Mouse (Mus musculus) bone marrow, adult 2 months (tissue): ENCODE data around the gene Polr3e. TPM values are rescaled to one million over a fixed set of nuclear protein-coding genes. Genes with fewer than 3 reads are reported as not detected.
"Not testable (repeated sequence)": the region's sequence is repeated elsewhere in the genome, so short reads cannot be mapped to it uniquely, and the experiment has no call there.

ENCODE experiments used
- H3K27ac ChIP-seq: fragments of 200-500 bp; 2 replicates; pipeline ENCODE4 v1.5.1; 2012; ENCODE audit warnings: low read depth, mild to moderate bottlenecking, control low read depth, inconsistent platforms, low read length; ENCODE audit not compliant: control insufficient read depth, poor library complexity, insufficient read depth
- H3K4me1 ChIP-seq: fragments of 200-500 bp; 2 replicates; pipeline ENCODE4 v1.6.1; 2011; ENCODE audit warnings: low read length; ENCODE audit not compliant: control insufficient read depth, insufficient read depth
- H3K4me3 ChIP-seq: fragments of 200-500 bp; replicated peaks from 2 replicates; pipeline ENCODE3; 2011; ENCODE audit warnings: mild to moderate bottlenecking, low read depth, low read length, control low read depth; ENCODE audit not compliant: control insufficient read depth
- CTCF ChIP-seq: fragments of 200-500 bp; IDR thresholded peaks from 2 replicates; pipeline ENCODE4 v1.5.1; 2011; ENCODE audit warnings: low read length, control low read depth; ENCODE audit not compliant: control insufficient read depth, insufficient read depth
- POLR2A ChIP-seq: fragments of 200-500 bp; IDR thresholded peaks from 2 replicates; pipeline ENCODE4 v1.6.1; 2011; ENCODE audit warnings: low read depth, mild to moderate bottlenecking, control low read depth, low read length, borderline replicate concordance; ENCODE audit not compliant: control insufficient read depth
- WGBS: fragments of 180-500 bp; shearing (Covaris S2); methylation state at CpG from one replicate; pipeline ENCODE4 v1.1.7; 2018; 5-methylcytosine and 5-hydroxymethylcytosine counted together
- polyA plus RNA-seq: library from polyadenylated mRNA; stranded (reverse); fragments of >200 nt; gene quantifications from 2 replicates; pipeline ENCODE4 v1.2.4, GENCODE M21; 2011; ENCODE audit warnings: low replicate concordance; ENCODE audit not compliant: missing spikeins, insufficient read depth, insufficient read length

Polr3e gene
- polyA plus RNA-seq, 1 experiment = 14.2 TPM

DNA sequence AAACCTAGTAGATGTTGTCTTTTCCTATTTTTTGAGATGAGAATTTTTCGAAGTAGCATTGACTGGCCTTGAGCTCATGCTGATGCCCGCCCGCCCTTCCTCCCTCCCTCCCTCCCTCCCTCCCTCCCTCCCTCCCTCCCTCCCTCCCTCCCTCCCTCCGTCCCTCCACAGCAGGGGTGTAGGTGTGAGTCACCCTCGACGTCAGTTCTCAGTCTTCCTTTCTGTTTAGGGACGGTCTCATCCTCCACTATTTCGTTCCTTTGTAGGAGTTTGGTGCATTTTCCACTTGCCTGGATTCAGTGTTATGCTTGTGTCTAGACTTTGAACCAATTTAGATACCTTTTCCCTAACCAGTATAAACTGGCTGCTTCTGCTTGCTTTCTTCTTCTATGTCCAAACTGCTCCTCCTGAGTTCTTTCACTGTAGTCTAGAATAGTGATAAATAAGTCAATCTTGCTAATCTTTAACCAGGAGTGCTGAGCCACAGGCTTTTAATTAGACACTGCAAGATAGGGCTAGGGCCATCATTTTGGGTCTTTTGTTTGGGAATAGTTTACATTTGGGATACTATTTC lies 26.5 kb downstream of the Polr3e start:
- no peaks in the 10 kb centered on the region for H3K4me1 ChIP-seq
- 66% methylated on average over 7 of the region's 8 CpGs for WGBS
- H3K4me3 ChIP-seq = no peak overlapping the region
- no peak overlapping the region for H3K27ac ChIP-seq
- TF ChIP-seq POLR2A (no peak), CTCF (no peak)

DNA sequence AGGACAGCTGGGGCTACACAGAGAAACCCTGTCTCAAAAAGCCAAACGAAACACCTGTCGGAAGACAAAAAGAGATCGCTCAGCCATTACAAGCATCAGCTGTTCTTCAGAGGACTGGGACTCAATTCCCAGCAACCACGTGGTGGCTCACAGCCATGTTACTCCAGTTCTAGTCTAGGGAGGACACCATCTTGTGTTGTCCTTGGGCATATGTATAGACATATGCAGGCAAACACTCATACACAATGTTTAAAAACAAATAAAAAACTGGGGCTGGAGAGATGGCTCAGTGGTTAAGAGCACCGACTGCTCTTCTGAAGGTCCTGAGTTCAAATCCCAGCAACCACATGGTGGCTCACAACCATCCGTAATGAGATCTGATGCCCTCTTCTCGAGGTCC lies 36.0 kb downstream of the Polr3e start:
- H3K4me1 ChIP-seq, H3K4me3 ChIP-seq, H3K27ac ChIP-seq: not testable (repeated sequence)
- WGBS = 87% methylated on average over 7 of the region's 7 CpGs

DNA sequence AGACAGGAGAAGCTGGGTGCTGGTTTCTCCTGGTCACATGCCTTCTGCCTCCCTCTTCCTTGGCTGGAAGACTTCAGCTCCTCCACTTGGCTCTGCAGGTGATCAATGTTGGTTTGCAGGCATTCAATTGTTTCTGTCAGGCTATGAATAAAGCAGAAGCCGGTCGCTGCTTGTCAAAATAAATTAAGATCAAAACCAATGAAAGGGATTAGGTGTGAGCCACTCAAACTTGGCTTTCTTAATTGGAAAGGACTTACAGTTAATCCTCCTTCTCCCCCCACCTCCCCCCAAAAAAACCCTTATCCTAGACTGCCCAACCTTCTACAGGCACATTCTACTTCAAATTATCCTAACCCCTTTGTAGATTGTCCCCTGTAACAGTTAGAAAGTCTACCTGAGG lies 42.6 kb downstream of the Polr3e start:
- Histone ChIP-seq H3K4me3 (no peak overlapping the region), H3K4me1 (no peaks in the 10 kb centered on the region), H3K27ac (no peak overlapping the region)
- TF ChIP-seq POLR2A (no peak), CTCF (no peak)
- WGBS = 90% methylated on average over 2 of the region's 2 CpGs

DNA sequence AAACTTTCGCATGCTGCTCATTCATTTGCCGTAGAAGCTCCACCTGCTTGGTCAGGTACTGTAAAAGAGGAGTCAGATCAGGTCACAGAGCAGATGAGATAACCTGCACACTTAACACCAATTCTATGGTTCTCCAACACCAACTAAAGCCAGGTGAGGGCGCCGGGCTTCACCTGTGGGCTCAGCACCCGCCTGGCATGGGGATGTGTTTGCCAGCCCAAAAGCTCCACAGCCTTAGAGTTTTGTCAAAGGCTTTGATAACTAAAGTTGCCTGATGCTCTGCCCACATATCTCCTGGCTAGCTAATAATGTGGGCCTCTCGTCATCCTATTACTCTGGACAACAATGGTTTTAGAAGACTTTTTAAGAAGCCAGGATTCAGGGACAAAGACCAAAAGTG lies 43.1 kb downstream of the Polr3e start:
- TF ChIP-seq POLR2A = no peak
- no peak for TF ChIP-seq CTCF
- 84% methylated on average over 6 of the region's 6 CpGs for WGBS
- no peak overlapping the region for H3K27ac ChIP-seq
- H3K4me3 ChIP-seq = no peak overlapping the region
- H3K4me1 ChIP-seq = no peaks in the 10 kb centered on the region

DNA sequence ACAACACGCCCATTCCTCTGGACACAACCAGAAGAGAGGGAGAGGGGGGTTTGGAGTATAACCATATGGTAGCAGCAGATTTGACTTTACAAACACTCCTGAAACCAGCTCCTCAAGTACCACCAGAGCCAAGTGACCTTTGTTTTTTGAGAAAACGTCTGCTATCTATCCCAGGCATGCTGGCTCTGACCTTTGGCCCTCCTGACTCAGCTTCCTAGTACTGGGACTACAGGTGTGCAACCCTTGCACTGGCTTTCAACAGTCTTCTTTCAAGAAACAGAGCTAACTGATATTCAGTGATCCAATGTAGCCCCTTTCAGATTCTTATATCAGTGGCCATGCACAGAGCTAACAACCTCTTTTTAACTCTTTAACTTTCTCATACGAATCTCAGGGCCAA lies 44.3 kb downstream of the Polr3e start:
- TF ChIP-seq POLR2A (no peak), CTCF (no peak)
- H3K4me1 ChIP-seq = no peaks in the 10 kb centered on the region
- WGBS = 78% methylated on average over 3 of the region's 3 CpGs
- no peak overlapping the region for H3K27ac ChIP-seq
- H3K4me3 ChIP-seq = no peak overlapping the region

DNA sequence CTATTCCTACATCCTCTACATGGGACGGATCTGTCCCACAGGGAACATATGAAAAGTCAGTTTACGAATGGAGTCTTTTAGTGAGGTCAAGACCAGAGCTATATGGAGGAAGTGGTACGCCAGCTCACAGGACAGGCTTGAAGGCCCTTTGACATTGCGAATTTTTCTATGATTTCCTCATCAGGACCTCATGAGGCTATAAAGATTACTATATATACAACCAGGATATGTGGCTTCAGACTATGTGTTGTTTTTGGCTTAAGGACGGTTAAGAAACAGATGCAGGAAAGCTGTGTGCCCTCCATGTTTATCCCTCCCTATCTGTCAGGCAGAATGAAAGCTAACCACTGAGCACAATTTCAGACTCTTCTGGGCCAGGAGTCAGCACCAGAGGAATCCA lies 45.6 kb downstream of the Polr3e start:
- no peak overlapping the region for H3K4me3 ChIP-seq
- TF ChIP-seq CTCF (no peak), POLR2A (no peak)
- no peaks in the 10 kb centered on the region for H3K4me1 ChIP-seq
- WGBS = 67% methylated on average over 5 of the region's 5 CpGs
- H3K27ac ChIP-seq = no peak overlapping the region

DNA sequence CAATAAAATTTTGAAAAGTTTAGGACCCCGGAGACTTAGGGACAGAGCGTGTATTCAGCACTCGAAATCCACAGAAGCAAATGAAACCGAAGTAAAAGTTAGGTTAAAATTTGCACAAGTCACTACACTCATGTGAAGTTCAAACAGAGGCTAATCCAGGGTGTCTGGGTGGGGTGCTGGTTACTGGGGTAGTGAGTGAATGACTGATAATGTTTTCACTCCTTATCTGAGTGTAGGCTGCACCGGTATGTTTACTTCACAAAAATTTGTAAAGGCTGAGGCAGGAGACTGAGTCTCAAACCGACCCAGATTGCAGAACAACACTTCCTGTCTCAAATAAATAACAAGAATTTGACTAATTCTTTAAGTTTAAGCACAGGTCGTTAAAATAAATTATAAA lies 51.7 kb downstream of the Polr3e start:
- Histone ChIP-seq H3K4me1 (no peaks in the 10 kb centered on the region; the same call in 1 of the 2 replicates), H3K27ac (no peak overlapping the region), H3K4me3 (no peak overlapping the region)
- no peak for TF ChIP-seq CTCF
- TF ChIP-seq POLR2A = no peak
- WGBS = 56% methylated on average over 7 of the region's 7 CpGs

DNA sequence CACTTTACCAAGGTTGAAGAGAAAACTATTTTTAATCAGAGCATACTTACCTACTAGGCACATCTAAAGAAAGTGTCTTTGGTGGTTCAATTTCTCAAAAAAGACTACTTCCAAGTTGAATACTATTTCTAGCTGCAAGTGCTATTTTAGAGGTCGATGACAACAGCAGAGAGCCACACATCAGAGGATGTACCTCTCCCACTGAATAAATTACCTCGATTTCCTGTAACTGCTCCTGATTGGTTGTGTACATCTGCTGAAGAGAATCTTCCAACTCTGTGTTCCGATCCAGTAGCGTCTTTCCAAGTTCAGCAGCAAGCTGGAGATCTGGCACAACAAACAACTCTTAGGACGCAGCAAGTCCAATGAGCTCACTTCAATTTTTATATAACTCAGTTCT lies 52.6 kb downstream of the Polr3e start:
- 82% methylated on average over 5 of the region's 5 CpGs for WGBS
- H3K27ac ChIP-seq = no peak overlapping the region
- H3K4me3 ChIP-seq = no peak overlapping the region
- no peaks in the 10 kb centered on the region; the same call in 1 of the 2 replicates for H3K4me1 ChIP-seq
- TF ChIP-seq POLR2A (no peak), CTCF (no peak)

DNA sequence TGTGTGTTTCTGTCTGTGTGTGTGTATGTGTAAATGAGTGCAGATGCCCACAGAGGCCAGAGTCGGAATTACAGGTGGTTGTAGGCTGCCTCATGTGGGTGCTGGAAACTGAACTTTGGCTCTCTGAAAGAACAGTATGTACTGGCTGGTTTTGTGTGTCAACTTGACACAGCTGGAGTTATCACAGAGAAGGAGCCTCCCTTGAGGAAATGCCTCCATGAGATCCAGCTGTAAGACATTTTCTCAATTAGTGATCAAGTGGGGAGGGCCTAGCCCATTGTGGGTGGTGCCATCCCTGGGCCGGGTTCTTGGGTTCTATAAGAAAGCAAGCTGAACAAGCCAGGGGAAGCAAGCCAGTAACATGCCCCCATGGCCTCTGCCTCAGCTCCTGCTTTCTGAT lies 54.9 kb downstream of the Polr3e start:
- WGBS = 81% methylated on average over 2 of the region's 2 CpGs
- H3K27ac ChIP-seq, H3K4me1 ChIP-seq, H3K4me3 ChIP-seq: not testable (repeated sequence)

DNA sequence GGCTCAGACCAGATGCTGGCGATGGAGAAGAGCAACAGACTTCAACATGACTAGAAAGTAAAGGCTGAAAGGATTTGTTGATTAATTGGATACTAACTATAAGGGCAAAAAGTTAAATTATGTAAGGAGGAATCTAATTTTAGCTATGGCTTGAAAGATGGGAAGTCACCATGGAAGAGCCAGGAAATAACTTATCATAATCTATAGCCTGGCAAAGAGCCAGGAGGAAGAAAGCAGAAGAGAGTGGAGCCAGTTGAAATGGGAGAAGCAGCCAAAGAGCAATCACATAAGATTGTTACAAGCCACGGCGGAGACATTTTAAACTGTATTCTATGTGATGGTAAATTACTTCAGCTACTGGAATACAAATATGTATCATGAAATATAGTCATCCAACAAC lies 56.5 kb downstream of the Polr3e start:
- WGBS = 77% methylated on average over 3 of the region's 3 CpGs
- Histone ChIP-seq H3K4me3 (no peak overlapping the region), H3K4me1 (no peaks in the 10 kb centered on the region; the same call in 1 of the 2 replicates), H3K27ac (no peak overlapping the region)
- TF ChIP-seq CTCF (no peak), POLR2A (no peak)
